Mouse (Mus musculus) thymus, postnatal 36 days (tissue): ENCODE measurements around the gene Tmie.
A peak's percentile ranks its signal among the peaks of the same experiment; 100 is the strongest.
"Not testable (repeated sequence)": the region's sequence is repeated elsewhere in the genome, so short reads cannot be mapped to it uniquely, and the experiment has no call there.

Experiments
- DNase-seq, 2 experiments: peaks; one replicate each; pipeline ENCODE4 v3.0.0; 2022; ENCODE audit warnings: mixed read lengths in 2 of 2

Gene Tmie

GRCm38 (mm10) chr9:110834961-110835360, 45.0 kb downstream of the Tmie start:
- DNase-seq, result no peak

GRCm38 (mm10) chr9:110834411-110834810, 45.5 kb downstream of the Tmie start, which contains the start of gene Prss45:
Gene Prss45 (plus strand): TSS chr9:110834588.
- DNase-seq, result no peak

GRCm38 (mm10) chr9:110833021-110833420, 46.9 kb downstream of the Tmie start:
- DNase-seq, result peak in 1 of 2 experiments; percentile 24

GRCm38 (mm10) chr9:110826390-110826789, 53.5 kb downstream of the Tmie start, which contains the start of gene Prss43:
Gene Prss43 (plus strand): TSS chr9:110826690.
- DNase-seq, result no peak

GRCm38 (mm10) chr9:110825832-110826231, 54.1 kb downstream of the Tmie start:
- no peak for DNase-seq

GRCm38 (mm10) chr9:110825426-110825825, 54.5 kb downstream of the Tmie start:
- no peak for DNase-seq

- DNase-seq, result no peak
These were observed 58.5 kb downstream of the Tmie start for GRCm38 (mm10) chr9:110821436-110821835.

- DNase-seq, result not testable (repeated sequence)
These were observed 59.4 kb downstream of the Tmie start for GRCm38 (mm10) chr9:110820546-110820945.
